Mouse (Mus musculus) liver, adult 2 months (tissue): ENCODE results near the gene Adgrg2.

Experiments used
- CTCF ChIP-seq: fragments of 200-500 bp; IDR thresholded peaks from 2 replicates; pipeline ENCODE4 v1.5.1; 2011; ENCODE audit warnings: low read depth, low read length, control low read depth
- POLR2A ChIP-seq: fragments of 200-500 bp; IDR thresholded peaks from 2 replicates; pipeline ENCODE4 v1.6.1; 2011; ENCODE audit warnings: low read length, control low read depth; ENCODE audit not compliant: insufficient read depth; ENCODE audit errors: extremely low read depth

DNA sequence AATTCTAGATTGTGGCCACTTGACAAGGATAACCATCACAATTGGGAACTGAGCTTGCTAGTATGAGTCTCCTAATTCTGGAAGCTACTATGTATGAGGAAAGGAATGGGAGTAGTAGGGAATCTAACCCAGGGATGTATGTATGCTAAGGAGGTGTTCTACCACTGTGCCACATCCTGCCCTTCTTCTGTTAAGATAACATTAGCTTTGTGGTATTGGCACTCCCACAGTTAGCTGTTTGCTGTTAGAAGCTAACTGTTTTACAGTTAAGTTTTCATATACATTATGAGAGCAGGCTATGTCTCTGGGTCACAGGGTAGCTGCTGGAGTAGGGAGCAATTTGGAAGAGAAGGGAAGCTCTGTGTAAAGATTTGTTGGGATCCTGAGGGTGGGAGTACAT is 125.5 kb downstream of the Adgrg2 start:
- TF ChIP-seq POLR2A = no peak
- no peak for TF ChIP-seq CTCF
